Mouse (Mus musculus) erythroblast, embryonic 14.5 days (primary cell): ENCODE measurements around the gene Phlpp1. TPM values are rescaled to one million over a fixed set of nuclear protein-coding genes. Genes with fewer than 3 reads are reported as not detected.

Experiments
- H3K27me3 ChIP-seq: 2 replicates; pipeline ENCODE4 v1.6.1; 2012; ENCODE audit warnings: inconsistent platforms; ENCODE audit not compliant: control insufficient read depth
- H3K36me3 ChIP-seq: 2 replicates; pipeline ENCODE4 v1.6.1; 2012; ENCODE audit warnings: mild to moderate bottlenecking, inconsistent platforms; ENCODE audit not compliant: control insufficient read depth
- H3K4me1 ChIP-seq: 2 replicates; pipeline ENCODE4 v1.6.1; 2012; ENCODE audit warnings: inconsistent platforms; ENCODE audit not compliant: control insufficient read depth
- H3K4me3 ChIP-seq: replicated peaks from 2 replicates; pipeline ENCODE3; 2012; ENCODE audit warnings: moderate library complexity, mild to moderate bottlenecking, inconsistent platforms
- H3K9me3 ChIP-seq: 2 replicates; pipeline ENCODE4 v1.6.1; 2012; ENCODE audit warnings: low read length, inconsistent platforms, mixed read lengths; ENCODE audit not compliant: control insufficient read depth
- GATA1 ChIP-seq: IDR thresholded peaks from 2 replicates; pipeline ENCODE4 v1.6.1; 2012; ENCODE audit warnings: low read length, inconsistent platforms, mixed read lengths
- TAL1 ChIP-seq: IDR thresholded peaks from 3 replicates; pipeline ENCODE4 v1.6.1; 2012; ENCODE audit warnings: low read length, inconsistent platforms, mixed read lengths
- polyA plus RNA-seq: library from polyadenylated mRNA; stranded (reverse); fragments of >175 nt; gene quantifications from 2 replicates; pipeline ENCODE4 v1.2.3, GENCODE M21; 2012

Gene Phlpp1
- polyA plus RNA-seq, 1 experiment: 0.14 TPM

- no peak for TF ChIP-seq TAL1
- no peak for TF ChIP-seq GATA1
- H3K4me1 ChIP-seq: peaks cover 26% of the 10 kb centered on the region
- no peak overlapping the region for H3K4me3 ChIP-seq
- H3K9me3 ChIP-seq: 0 out of 2 replicates have a peak, but pooled peaks cover 2% of the 10 kb centered on the region
- peaks cover 23% of the 10 kb centered on the region for H3K27me3 ChIP-seq
- no peaks in the 10 kb centered on the region for H3K36me3 ChIP-seq
These were observed 3.0 kb downstream of the Phlpp1 start for GRCm38 (mm10) chr1:106174598-106174997.

GRCm38 (mm10) chr1:106175360-106175759 lies 3.8 kb downstream of the Phlpp1 start:
- H3K4me1 ChIP-seq: peaks cover 26% of the 10 kb centered on the region
- H3K27me3 ChIP-seq: peaks cover 23% of the 10 kb centered on the region
- H3K4me3 ChIP-seq: no peak overlapping the region
- H3K36me3 ChIP-seq: no peaks in the 10 kb centered on the region
- TF ChIP-seq TAL1 (no peak), GATA1 (no peak)
- 0 out of 2 replicates have a peak, but pooled peaks cover 2% of the 10 kb centered on the region for H3K9me3 ChIP-seq

GRCm38 (mm10) chr1:106176791-106177190 lies 5.2 kb downstream of the Phlpp1 start:
- H3K36me3 ChIP-seq: no peaks in the 10 kb centered on the region
- H3K4me3 ChIP-seq: no peak overlapping the region
- peaks cover 23% of the 10 kb centered on the region for H3K27me3 ChIP-seq
- H3K9me3 ChIP-seq: 0 out of 2 replicates have a peak, but pooled peaks cover 2% of the 10 kb centered on the region
- TF ChIP-seq TAL1: no peak
- no peak for TF ChIP-seq GATA1
- peaks cover 18% of the 10 kb centered on the region for H3K4me1 ChIP-seq

- no peaks in the 10 kb centered on the region for H3K36me3 ChIP-seq
- no peak overlapping the region for H3K4me3 ChIP-seq
- H3K27me3 ChIP-seq: peaks cover 12% of the 10 kb centered on the region
- H3K9me3 ChIP-seq: no peaks in the 10 kb centered on the region
- no peak for TF ChIP-seq TAL1
- no peak for TF ChIP-seq GATA1
- H3K4me1 ChIP-seq: peaks cover 8% of the 10 kb centered on the region
These were observed 6.6 kb downstream of the Phlpp1 start for GRCm38 (mm10) chr1:106177868-106178790.

- no peak overlapping the region for H3K4me3 ChIP-seq
- TF ChIP-seq TAL1: no peak
- no peak for TF ChIP-seq GATA1
- H3K4me1 ChIP-seq: no peaks in the 10 kb centered on the region
- H3K36me3 ChIP-seq: no peaks in the 10 kb centered on the region
- no peaks in the 10 kb centered on the region for H3K9me3 ChIP-seq
- no peaks in the 10 kb centered on the region for H3K27me3 ChIP-seq
These were observed 12.1 kb downstream of the Phlpp1 start for GRCm38 (mm10) chr1:106183701-106184100.

GRCm38 (mm10) chr1:106184780-106185460 lies 13.4 kb downstream of the Phlpp1 start:
- H3K9me3 ChIP-seq: no peaks in the 10 kb centered on the region
- H3K27me3 ChIP-seq: no peaks in the 10 kb centered on the region
- H3K4me3 ChIP-seq: no peak overlapping the region
- no peak for TF ChIP-seq GATA1
- TF ChIP-seq TAL1: no peak
- H3K4me1 ChIP-seq: no peaks in the 10 kb centered on the region
- H3K36me3 ChIP-seq: no peaks in the 10 kb centered on the region

- no peaks in the 10 kb centered on the region for H3K4me1 ChIP-seq
- H3K36me3 ChIP-seq: no peaks in the 10 kb centered on the region
- TF ChIP-seq TAL1 (no peak), GATA1 (no peak)
- no peak overlapping the region for H3K4me3 ChIP-seq
- no peaks in the 10 kb centered on the region for H3K9me3 ChIP-seq
- no peaks in the 10 kb centered on the region for H3K27me3 ChIP-seq
These were observed 13.9 kb downstream of the Phlpp1 start for GRCm38 (mm10) chr1:106185461-106185924.

- Histone ChIP-seq H3K9me3 (no peaks in the 10 kb centered on the region), H3K36me3 (no peaks in the 10 kb centered on the region), H3K27me3 (no peaks in the 10 kb centered on the region), H3K4me1 (no peaks in the 10 kb centered on the region), H3K4me3 (no peak overlapping the region)
- no peak for TF ChIP-seq GATA1
- TF ChIP-seq TAL1: no peak
These were observed 14.5 kb downstream of the Phlpp1 start for GRCm38 (mm10) chr1:106186062-106186461.

- Histone ChIP-seq H3K4me1 (no peaks in the 10 kb centered on the region), H3K27me3 (no peaks in the 10 kb centered on the region), H3K9me3 (no peaks in the 10 kb centered on the region), H3K36me3 (no peaks in the 10 kb centered on the region), H3K4me3 (no peak overlapping the region)
- no peak for TF ChIP-seq GATA1
- no peak for TF ChIP-seq TAL1
These were observed 15.9 kb downstream of the Phlpp1 start for GRCm38 (mm10) chr1:106187480-106187879.

- H3K4me1 ChIP-seq: no peaks in the 10 kb centered on the region
- H3K27me3 ChIP-seq: no peaks in the 10 kb centered on the region
- no peaks in the 10 kb centered on the region for H3K9me3 ChIP-seq
- no peak overlapping the region for H3K4me3 ChIP-seq
- TF ChIP-seq GATA1 (no peak), TAL1 (no peak)
- H3K36me3 ChIP-seq: no peaks in the 10 kb centered on the region
These were observed 17.2 kb downstream of the Phlpp1 start for GRCm38 (mm10) chr1:106188756-106189155.
